Mouse (Mus musculus) midbrain, embryonic 12.5 days (tissue): ENCODE data around the gene Klhdc9. TPM values are rescaled to one million over a fixed set of nuclear protein-coding genes. Genes with fewer than 3 reads are reported as not detected.

Experiments used
- ATAC-seq: fragments of 200-750 bp; cut with Nextera tagmentation; 2 replicates; pipeline ENCODE4 v1.8.0; 2017; ENCODE audit warnings: low read depth, moderate TSS enrichment, moderate library complexity; ENCODE audit not compliant: low FRiP score
- H3K27ac ChIP-seq: fragments of 300-500 bp; sonication (generic); replicated peaks from 2 replicates; pipeline ENCODE4 v1.5.1; 2016; ENCODE audit warnings: mild to moderate bottlenecking
- H3K27me3 ChIP-seq: fragments of 300-500 bp; sonication (generic); 2 replicates; pipeline ENCODE4 v1.6.1; 2016; ENCODE audit warnings: mild to moderate bottlenecking
- H3K36me3 ChIP-seq: fragments of 300-500 bp; sonication (generic); 2 replicates; pipeline ENCODE4 v1.6.1; 2016
- H3K4me1 ChIP-seq: fragments of 300-500 bp; sonication (generic); 2 replicates; pipeline ENCODE4 v1.6.1; 2016
- H3K4me2 ChIP-seq: fragments of 300-500 bp; sonication (generic); replicated peaks from 2 replicates; pipeline ENCODE4 v1.6.1; 2016; ENCODE audit warnings: mild to moderate bottlenecking, moderate library complexity
- H3K4me3 ChIP-seq: fragments of 300-500 bp; sonication (generic); 2 replicates; pipeline ENCODE4 v1.5.1; 2016; ENCODE audit warnings: mild to moderate bottlenecking
- H3K9ac ChIP-seq: fragments of 300-500 bp; sonication (generic); replicated peaks from 2 replicates; pipeline ENCODE4 v1.6.1; 2016; ENCODE audit warnings: mild to moderate bottlenecking, moderate library complexity
- H3K9me3 ChIP-seq: fragments of 300-500 bp; sonication (generic); 2 replicates; pipeline ENCODE4 v1.6.1; 2016; ENCODE audit warnings: mild to moderate bottlenecking
- WGBS: fragments of 180-500 bp; shearing (Covaris S2); methylation state at CpG from one replicate; pipeline ENCODE4 v1.1.7; 2016; 5-methylcytosine and 5-hydroxymethylcytosine counted together
- polyA plus RNA-seq: library from polyadenylated mRNA; unstranded; fragments of >200 nt; fragmentation: Nextera tagmentation; extraction: Ambion mirVana; gene quantifications from 2 replicates; pipeline ENCODE4 v1.2.1, GENCODE M21; 2016

The Klhdc9 gene
- polyA plus RNA-seq, 1 experiment from 2014 or later, result 2.3 TPM

DNA sequence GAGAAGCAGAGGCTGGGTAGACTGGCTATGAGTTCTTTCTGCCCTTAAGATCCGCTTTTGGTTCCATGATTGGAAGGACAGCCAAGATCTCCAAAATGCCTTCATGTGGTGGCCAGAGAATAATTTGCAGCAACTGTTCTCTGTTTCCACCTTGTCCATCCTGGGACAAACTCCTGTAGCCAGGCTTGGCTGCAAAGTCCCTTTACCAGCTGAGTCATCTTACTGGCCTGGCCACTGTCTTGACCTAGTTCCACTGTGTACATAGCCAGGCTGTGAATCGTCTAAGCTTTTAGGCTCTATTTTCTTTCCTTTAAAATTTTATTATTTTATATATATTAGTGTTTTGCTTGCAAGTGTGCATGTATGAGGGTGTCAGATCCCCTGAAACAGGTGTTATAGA, 11.4 kb downstream of the Klhdc9 start:
- no peak overlapping the region for H3K4me3 ChIP-seq
- no peaks in the 10 kb centered on the region for H3K27me3 ChIP-seq
- no peak for ATAC-seq
- H3K36me3 ChIP-seq, result no peaks in the 10 kb centered on the region
- no peak overlapping the region for H3K27ac ChIP-seq
- H3K9me3 ChIP-seq, result peaks cover 6% of the 10 kb centered on the region; the same call in 1 of the 2 replicates
- no peak overlapping the region for H3K9ac ChIP-seq
- peaks cover 23% of the 10 kb centered on the region for H3K4me1 ChIP-seq
- H3K4me2 ChIP-seq, result no peak overlapping the region
- 93% methylated on average over 2 of the region's 2 CpGs for WGBS

DNA sequence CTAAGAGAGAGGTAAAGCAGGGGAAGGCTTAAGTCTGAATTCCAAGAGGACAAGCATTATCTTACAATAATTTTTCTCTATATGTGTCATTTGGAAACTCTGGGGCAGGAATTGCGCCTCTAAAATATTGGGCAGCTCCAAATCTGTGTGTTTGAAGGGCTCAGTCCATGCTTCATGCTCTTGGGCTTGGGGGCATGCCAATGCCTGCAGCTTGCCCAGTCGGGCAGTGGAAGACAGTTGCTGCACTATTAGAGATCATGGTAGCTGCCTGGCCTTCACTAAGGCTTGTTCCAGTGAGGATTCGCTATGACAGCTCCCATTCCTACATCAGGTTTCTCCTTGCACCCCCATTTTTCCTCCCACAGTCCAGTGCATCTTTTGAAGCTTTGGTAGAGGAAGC, 11.9 kb downstream of the Klhdc9 start:
- Histone ChIP-seq H3K36me3 (no peaks in the 10 kb centered on the region), H3K9ac (no peak overlapping the region), H3K9me3 (peaks cover 6% of the 10 kb centered on the region; the same call in 1 of the 2 replicates), H3K4me3 (no peak overlapping the region), H3K4me1 (peaks cover 29% of the 10 kb centered on the region), H3K27ac (no peak overlapping the region), H3K27me3 (no peaks in the 10 kb centered on the region), H3K4me2 (no peak overlapping the region)
- 90% methylated on average over 3 of the region's 3 CpGs for WGBS
- ATAC-seq, result no peak

DNA sequence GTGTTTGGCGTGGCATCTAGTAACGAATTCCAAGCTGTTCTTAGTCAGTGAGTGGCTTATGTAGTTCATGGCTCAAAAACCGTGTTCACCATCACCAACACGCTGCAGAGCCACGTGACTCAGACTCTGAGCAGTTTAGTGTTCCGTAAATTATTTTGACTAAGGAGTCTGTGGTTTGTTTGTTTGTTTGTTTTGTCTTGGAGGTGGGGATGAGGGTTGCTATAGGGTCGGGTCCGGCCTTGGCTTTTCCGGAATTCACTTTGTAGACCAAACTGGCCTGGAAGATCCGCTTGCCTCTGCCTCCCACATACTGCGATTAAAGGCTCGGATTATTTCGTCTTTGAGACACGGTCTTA, 14.5 kb downstream of the Klhdc9 start:
- Histone ChIP-seq H3K9me3 (peaks cover 6% of the 10 kb centered on the region; the same call in 1 of the 2 replicates), H3K36me3 (peaks cover 26% of the 10 kb centered on the region), H3K9ac (peak overlapping the region; percentile 80), H3K4me2 (peak overlapping the region; percentile 82), H3K27ac (no peak overlapping the region), H3K4me1 (peaks cover 30% of the 10 kb centered on the region), H3K27me3 (no peaks in the 10 kb centered on the region), H3K4me3 (peak overlapping the region; percentile 91)
- WGBS, result 2% methylated on average over 14 of the region's 14 CpGs
- no peak for ATAC-seq

DNA sequence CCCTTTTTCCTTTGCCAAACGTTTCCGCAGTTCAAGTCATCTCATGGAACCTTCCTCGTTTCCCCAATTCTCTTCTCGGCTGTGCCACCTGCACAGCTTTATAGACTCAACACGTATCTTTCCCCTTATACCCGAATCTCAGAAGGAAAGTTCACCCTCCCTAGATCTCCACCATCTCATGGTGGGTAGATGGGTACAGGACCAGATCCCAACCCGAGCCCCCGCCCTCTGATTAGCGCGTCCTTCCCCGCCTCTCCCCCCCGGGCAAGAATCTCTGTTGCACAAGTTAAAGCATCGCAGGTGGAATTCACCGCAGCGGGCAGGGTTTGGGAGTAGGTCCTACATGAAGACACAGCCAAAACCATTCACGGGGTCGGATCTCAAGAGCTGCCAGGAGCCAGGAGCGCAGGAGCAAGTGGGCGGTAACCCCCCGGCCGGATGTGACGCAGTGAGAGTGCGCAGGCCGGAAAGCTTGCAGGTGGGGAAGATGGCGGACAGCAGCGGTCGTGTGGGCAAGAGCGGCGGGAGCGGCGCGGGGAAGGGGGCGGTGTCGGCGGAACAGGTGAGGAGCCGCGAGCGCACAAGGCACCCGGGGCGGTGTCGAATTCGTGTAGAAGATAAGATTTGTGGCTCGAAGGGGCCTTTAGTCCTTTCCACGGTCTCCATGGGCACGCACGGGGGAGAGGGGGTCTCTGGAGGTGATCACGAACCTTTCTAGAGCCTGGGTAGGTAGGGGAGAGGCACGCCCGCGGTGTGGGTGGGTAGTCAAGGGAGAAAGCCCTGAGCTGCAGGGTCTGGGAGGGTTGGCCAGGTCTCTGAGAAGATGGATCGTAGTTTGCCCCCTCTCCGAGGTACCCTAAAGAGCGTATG, 15.1 kb downstream of the Klhdc9 start, which contains the start of the genes Nit1 and Pfdn2:
Gene Nit1 (minus strand): TSS at position 422 of the 870 bp plus-strand sequence.
Gene Pfdn2 (plus strand): TSS at position 446 of the 870 bp plus-strand sequence.
- peaks cover 6% of the 10 kb centered on the region; the same call in 1 of the 2 replicates for H3K9me3 ChIP-seq
- H3K36me3 ChIP-seq, result peaks cover 32% of the 10 kb centered on the region
- peak within 1 kb of the TSS; percentile 91 for H3K4me3 ChIP-seq
- H3K27ac ChIP-seq, result peak within 1 kb of the TSS; percentile 44
- peak; percentile 96 for ATAC-seq
- H3K9ac ChIP-seq, result peak within 1 kb of the TSS; percentile 80
- under 1% methylated on average over 49 of the region's 53 CpGs for WGBS
- H3K27me3 ChIP-seq, result no peaks in the 10 kb centered on the region
- peaks cover 30% of the 10 kb centered on the region for H3K4me1 ChIP-seq
- peak within 1 kb of the TSS; percentile 82 for H3K4me2 ChIP-seq

DNA sequence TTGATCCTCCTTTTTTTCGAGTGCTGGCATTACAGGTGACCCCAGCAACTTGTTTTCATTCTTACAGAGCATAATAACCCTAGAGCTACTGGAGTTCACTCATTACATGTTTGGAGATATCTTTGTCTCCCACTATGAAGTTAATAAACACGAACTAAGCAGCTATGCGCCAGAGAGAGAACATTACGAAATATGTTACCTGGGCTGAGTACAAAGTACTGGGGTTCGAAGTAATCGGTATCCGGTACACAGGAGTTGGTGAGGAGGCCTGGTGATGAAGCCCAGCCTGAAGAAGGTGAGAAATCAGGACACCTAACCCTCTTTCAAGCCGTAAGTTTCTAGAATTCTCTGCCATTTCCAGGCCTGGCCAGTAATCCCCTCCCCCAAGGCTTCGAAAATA, 15.9 kb downstream of the Klhdc9 start:
- no peak for ATAC-seq
- peaks cover 30% of the 10 kb centered on the region for H3K4me1 ChIP-seq
- peak overlapping the region; percentile 91 for H3K4me3 ChIP-seq
- 77% methylated on average over 9 of the region's 9 CpGs for WGBS
- H3K27ac ChIP-seq, result no peak overlapping the region
- peak overlapping the region; percentile 82 for H3K4me2 ChIP-seq
- H3K9me3 ChIP-seq, result peaks cover 6% of the 10 kb centered on the region; the same call in 1 of the 2 replicates
- no peaks in the 10 kb centered on the region for H3K27me3 ChIP-seq
- H3K36me3 ChIP-seq, result peaks cover 39% of the 10 kb centered on the region
- H3K9ac ChIP-seq, result peak overlapping the region; percentile 80; the same call in 1 of the 2 replicates

DNA sequence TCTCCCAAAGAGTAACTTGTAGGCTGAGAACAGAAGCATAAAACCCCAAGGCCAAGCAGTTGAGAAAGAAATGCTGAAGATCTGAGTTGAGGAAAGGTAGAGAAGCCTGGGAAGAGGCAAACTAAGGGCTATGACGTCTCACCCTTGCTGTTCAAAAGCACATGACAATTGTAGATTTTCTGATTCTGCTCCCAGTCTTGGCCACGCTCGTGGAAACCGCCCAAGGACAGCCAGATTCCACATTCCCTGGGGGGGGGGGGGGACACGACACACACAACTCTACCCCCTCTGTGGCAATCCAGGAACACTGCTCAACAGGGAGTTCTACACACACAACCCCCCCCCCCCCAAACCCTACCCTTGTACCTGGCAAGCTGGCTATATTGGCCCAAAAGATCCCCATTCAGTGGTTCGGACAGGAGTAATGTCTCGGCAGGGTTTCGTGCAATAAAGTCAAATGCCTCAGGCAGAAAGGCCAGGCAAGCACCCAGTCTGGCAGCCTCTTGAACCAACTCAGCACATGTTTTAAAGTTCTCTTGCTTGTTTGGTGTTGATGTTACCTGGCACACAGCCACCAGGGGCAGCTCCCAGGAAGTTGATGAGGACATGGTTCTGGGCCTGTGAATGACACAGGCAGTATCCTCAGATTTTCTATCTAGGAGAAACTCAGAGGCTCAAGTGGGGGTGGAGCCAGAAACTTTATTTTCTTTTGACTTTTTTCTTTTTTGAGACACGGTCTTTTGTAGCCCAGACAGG, 16.5 kb downstream of the Klhdc9 start:
- peak overlapping the region; percentile 82 for H3K4me2 ChIP-seq
- H3K27me3 ChIP-seq, result no peaks in the 10 kb centered on the region
- no peak for ATAC-seq
- peaks cover 6% of the 10 kb centered on the region; the same call in 1 of the 2 replicates for H3K9me3 ChIP-seq
- peaks cover 45% of the 10 kb centered on the region for H3K36me3 ChIP-seq
- no peak overlapping the region for H3K27ac ChIP-seq
- peaks cover 30% of the 10 kb centered on the region for H3K4me1 ChIP-seq
- H3K4me3 ChIP-seq, result no peak overlapping the region
- 85% methylated on average over 8 of the region's 9 CpGs for WGBS
- H3K9ac ChIP-seq, result no peak overlapping the region

DNA sequence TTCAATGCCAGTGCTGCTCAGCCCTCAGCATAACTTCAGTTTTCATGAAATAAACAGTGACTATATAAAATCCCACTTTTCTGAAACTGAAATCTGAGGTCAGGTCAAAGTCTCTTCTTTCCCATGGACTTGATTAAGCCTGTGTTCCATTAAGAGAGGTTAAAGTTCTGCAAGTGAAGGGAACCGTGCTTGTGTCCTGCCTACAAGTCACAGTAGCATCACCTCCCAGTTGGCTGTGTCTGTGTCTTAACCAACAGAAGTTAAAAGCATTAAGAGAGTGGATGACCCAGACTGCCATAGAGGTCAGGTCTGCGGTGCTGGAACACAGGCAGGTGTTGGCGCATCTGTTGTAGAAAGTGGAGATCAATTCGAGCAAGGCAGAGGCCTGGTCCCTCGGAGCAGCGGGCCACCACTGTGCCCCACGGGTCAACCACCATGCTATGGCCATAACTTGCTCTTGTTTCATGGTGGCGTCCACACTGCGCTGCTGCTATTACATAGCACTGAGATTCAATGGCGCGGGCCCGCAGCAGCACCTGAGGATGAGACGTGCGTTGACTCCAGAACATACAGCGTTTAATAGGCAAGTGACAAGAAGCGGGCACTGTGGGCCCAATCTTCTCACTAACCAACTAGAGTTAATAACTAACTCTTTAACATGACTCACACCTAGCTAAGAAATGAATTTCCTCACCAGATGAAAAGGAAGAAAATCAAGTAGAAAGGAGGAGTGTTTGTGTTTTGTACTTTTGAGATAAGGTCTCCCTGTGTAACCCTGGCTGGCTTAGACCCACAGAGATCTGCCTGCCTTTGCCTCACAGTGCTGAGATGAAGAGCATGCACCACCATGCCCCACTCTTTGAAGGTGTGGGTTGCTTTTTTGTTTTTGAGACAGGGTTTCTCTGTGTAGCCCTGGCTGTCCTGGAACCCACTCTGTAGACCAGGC, 18.1 kb downstream of the Klhdc9 start:
- Histone ChIP-seq H3K9me3 (peaks cover 6% of the 10 kb centered on the region; the same call in 1 of the 2 replicates), H3K4me3 (no peak overlapping the region), H3K27ac (no peak overlapping the region), H3K27me3 (no peaks in the 10 kb centered on the region), H3K9ac (no peak overlapping the region), H3K4me1 (peaks cover 30% of the 10 kb centered on the region), H3K36me3 (peaks cover 60% of the 10 kb centered on the region), H3K4me2 (no peak overlapping the region)
- no peak for ATAC-seq
- 95% methylated on average over 16 of the region's 16 CpGs for whole genome bisulfite sequencing

DNA sequence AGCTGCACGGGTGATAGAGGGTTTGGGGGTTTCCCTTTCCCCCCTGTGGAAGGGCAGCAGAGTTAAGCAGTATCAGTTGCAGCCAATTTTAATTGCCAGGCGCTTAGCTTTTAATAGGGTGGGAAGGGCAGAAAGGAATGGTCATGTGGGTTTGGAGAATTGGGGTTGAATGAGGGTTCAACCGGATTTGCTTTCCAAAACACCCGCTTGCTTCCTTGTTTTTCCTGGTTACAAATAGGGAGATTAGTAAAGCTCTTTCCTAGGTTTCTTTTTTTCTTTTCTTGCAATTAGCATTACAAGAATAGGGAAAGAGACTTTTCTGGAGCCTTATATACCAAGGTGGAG, 30.4 kb downstream of the Klhdc9 start:
- peaks cover 38% of the 10 kb centered on the region for H3K4me1 ChIP-seq
- WGBS, result 2% methylated on average over 4 of the region's 4 CpGs
- peak overlapping the region; percentile 85 for H3K9ac ChIP-seq
- H3K27ac ChIP-seq, result peak overlapping the region; percentile 98
- no peaks in the 10 kb centered on the region for H3K9me3 ChIP-seq
- peak overlapping the region; percentile 88 for H3K4me3 ChIP-seq
- peaks cover 8% of the 10 kb centered on the region; the same call in 1 of the 2 replicates for H3K36me3 ChIP-seq
- no peaks in the 10 kb centered on the region for H3K27me3 ChIP-seq
- peak overlapping the region; percentile 78 for H3K4me2 ChIP-seq
- ATAC-seq, result no peak; the same call in 1 of the 2 replicates

DNA sequence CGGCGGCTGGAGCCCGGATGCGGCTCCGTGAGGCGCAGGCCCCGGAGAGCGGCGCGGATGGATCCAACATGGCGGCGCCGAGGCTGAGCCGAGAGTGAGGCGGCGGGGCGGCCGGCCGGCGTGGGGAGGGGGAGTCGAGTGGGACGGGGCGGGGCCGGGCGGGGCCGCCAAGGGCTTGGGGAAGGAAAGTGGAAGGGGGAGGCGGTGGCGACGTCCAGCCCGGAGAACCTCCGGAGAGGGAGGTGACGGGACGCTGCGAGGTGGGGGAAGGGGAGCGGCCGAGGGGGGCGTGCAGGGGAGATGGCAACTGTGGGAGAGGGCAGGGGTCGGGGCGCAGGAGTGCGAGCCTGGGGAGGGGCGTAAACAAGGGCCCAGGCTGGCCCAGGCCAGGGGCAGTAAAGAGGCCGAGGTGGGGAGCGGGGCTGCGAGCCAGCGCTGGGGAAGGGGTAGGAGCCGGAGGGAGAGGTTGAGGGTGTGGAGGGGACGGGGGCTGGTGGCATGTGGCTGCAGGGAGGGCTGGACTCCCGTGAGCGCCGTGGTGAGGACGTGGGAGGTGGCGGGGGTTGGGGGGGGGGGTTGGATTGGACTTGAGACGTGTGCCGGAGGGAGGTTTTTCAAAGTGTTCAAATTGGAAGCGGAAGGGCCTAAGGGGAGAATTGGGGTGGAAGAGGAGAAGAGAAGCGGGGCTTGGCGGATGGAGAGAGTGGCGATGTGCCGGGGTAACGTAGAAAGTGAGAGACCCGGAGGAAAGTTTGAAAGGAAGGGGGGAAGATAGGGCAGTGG, 31.0 kb downstream of the Klhdc9 start:
- H3K27ac ChIP-seq, result peak overlapping the region; percentile 98

DNA sequence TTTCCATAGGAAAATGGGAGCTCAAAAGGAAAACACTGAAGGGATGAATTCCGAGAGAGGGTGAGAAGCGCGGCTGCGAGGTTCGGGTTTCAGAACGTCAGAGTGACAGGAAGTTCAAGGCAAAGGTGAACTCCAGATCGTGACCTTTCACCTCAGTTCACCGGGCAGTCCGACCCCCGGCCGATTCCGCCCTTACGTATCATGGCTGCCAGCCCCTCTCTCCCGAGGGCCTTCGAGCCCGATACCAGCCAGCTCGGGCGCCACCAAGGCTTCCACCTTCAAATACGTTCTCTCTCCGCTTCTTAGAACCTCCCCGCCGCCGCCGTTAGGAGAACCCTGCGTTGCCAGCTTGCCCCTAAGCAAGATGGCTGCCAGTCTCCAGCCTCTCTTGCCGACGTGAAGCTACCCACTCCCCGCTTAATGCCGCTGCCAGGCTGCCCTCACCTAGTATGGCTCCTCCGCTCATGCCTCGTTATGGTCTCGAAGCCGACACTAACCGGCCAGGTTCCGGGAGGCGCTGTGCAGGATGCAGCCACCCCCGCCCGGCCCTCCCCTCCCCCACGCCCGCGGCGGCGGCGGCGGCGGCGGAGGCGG, 31.7 kb downstream of the Klhdc9 start, which contains the start of gene Dedd:
Gene Dedd (plus strand): TSS at position 307 of the 594 bp plus-strand sequence.
- Histone ChIP-seq H3K27ac (peak within 1 kb of the TSS; percentile 98), H3K4me3 (peak within 1 kb of the TSS; percentile 88), H3K4me2 (peak within 1 kb of the TSS; percentile 78), H3K9ac (peak within 1 kb of the TSS; percentile 85), H3K27me3 (no peaks in the 10 kb centered on the region), H3K9me3 (no peaks in the 10 kb centered on the region), H3K36me3 (0 out of 2 replicates have a peak, but pooled peaks cover 3% of the 10 kb centered on the region), H3K4me1 (peaks cover 38% of the 10 kb centered on the region)
- WGBS, result under 1% methylated on average over 46 of the region's 48 CpGs
- ATAC-seq, result peak; percentile 95

More for the DNA sequence above, 31.0 kb downstream of the Klhdc9 start:
- Histone ChIP-seq H3K4me2 (peak overlapping the region; percentile 78), H3K27me3 (no peaks in the 10 kb centered on the region), H3K4me1 (peaks cover 38% of the 10 kb centered on the region), H3K9ac (peak overlapping the region; percentile 85), H3K9me3 (no peaks in the 10 kb centered on the region), H3K4me3 (peak overlapping the region; percentile 88), H3K36me3 (peaks cover 5% of the 10 kb centered on the region; the same call in 1 of the 2 replicates)
- ATAC-seq, result peak; percentile 90
- WGBS, result 1% methylated on average over 54 of the region's 61 CpGs
